Mouse (Mus musculus): Measurements from ENCODE around the gene Sec14l3.

DNA sequence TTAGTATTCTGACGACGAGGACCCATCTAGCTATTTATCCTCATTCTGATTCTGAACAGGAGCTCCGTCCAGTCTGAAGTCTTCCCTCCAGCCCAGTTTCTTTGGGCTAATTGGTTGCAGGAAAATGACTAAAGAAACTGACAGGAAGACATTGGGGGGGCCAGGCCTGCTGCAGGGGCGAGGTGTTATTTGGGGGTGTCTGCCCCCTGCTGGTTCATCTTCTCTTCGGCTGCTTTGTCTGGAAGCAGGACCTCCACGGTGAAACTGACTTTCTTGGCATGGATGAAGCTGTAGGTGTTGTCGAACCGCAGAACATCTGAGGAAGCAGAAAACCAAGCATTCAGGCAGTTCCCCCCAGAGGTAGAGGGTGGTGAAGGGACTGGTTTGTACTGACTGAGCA lies 33.5 kb downstream of the Sec14l3 start:
- TF ChIP-seq RAD21 (IDR thresholded peaks at IDR 0.05; ENCODE audit: low read depth, low read length) (no peak; the same call in 1 of the 2 replicates), TAL1 (IDR thresholded peaks at IDR 0.05; ENCODE audit: low read length) (no peak), POLR2A (IDR thresholded peaks at IDR 0.05; ENCODE audit: control insufficient read depth in 1 of 2, insufficient read depth in 1 of 2, low read depth in 1 of 2, low read length in 2 of 2, poor library complexity in 1 of 2) (no peak), JUND (IDR thresholded peaks at IDR 0.05; ENCODE audit: low read depth, low read length) (no peak), HCFC1 (IDR thresholded peaks at IDR 0.05; ENCODE audit: low read depth, low read length) (no peak), POLR2AphosphoS2 (IDR thresholded peaks at IDR 0.05; ENCODE audit: low read length) (no peak), RCOR1 (IDR thresholded peaks at IDR 0.05; ENCODE audit: low read depth, low read length) (no peak)
